Mouse (Mus musculus): Measurements from ENCODE around the gene Fam217b. TPM values are rescaled to one million over a fixed set of nuclear protein-coding genes. Genes with fewer than 3 reads are reported as not detected.

The Fam217b gene
- polyA plus RNA-seq, 1 experiment = 5.1 TPM

- H3K27ac ChIP-seq (ENCODE audit: insufficient read depth, low read depth, low read length) = no peak overlapping the region
- no peak for TF ChIP-seq CTCF (IDR thresholded peaks at IDR 0.05; ENCODE audit: low read depth, low read length)
- no peak for TF ChIP-seq POLR2A (IDR thresholded peaks at IDR 0.05; ENCODE audit: borderline replicate concordance, low read depth, low read length)
- no peak overlapping the region for H3K4me3 ChIP-seq (ENCODE audit: insufficient read depth, low read length)
- no peaks in the 10 kb centered on the region for H3K4me1 ChIP-seq (ENCODE audit: control insufficient read depth, insufficient read depth, low read length)
Observed at GRCm38 (mm10) chr2:178433495-178433894, 19.2 kb downstream of the Fam217b start.

GRCm38 (mm10) chr2:178433903-178434302, 19.6 kb downstream of the Fam217b start:
- Histone ChIP-seq H3K4me1 (ENCODE audit: control insufficient read depth, insufficient read depth, low read length) (no peaks in the 10 kb centered on the region), H3K4me3 (ENCODE audit: insufficient read depth, low read length) (no peak overlapping the region), H3K27ac (ENCODE audit: insufficient read depth, low read depth, low read length) (no peak overlapping the region)
- no peak for TF ChIP-seq CTCF (IDR thresholded peaks at IDR 0.05; ENCODE audit: low read depth, low read length)
- no peak for TF ChIP-seq POLR2A (IDR thresholded peaks at IDR 0.05; ENCODE audit: borderline replicate concordance, low read depth, low read length)

GRCm38 (mm10) chr2:178437311-178437710, 23.0 kb downstream of the Fam217b start:
- TF ChIP-seq POLR2A (IDR thresholded peaks at IDR 0.05; ENCODE audit: borderline replicate concordance, low read depth, low read length) = no peak
- no peak for TF ChIP-seq CTCF (IDR thresholded peaks at IDR 0.05; ENCODE audit: low read depth, low read length)
- no peak overlapping the region for H3K4me3 ChIP-seq (ENCODE audit: insufficient read depth, low read length)
- H3K27ac ChIP-seq (ENCODE audit: insufficient read depth, low read depth, low read length) = no peak overlapping the region
- H3K4me1 ChIP-seq (ENCODE audit: control insufficient read depth, insufficient read depth, low read length) = no peaks in the 10 kb centered on the region

GRCm38 (mm10) chr2:178449386-178449785, 35.1 kb downstream of the Fam217b start:
- Histone ChIP-seq H3K27ac (ENCODE audit: insufficient read depth, low read depth, low read length) (no peak overlapping the region), H3K4me3 (ENCODE audit: insufficient read depth, low read length) (no peak overlapping the region), H3K4me1 (ENCODE audit: control insufficient read depth, insufficient read depth, low read length) (no peaks in the 10 kb centered on the region)
- TF ChIP-seq POLR2A (IDR thresholded peaks at IDR 0.05; ENCODE audit: borderline replicate concordance, low read depth, low read length) = no peak
- TF ChIP-seq CTCF (IDR thresholded peaks at IDR 0.05; ENCODE audit: low read depth, low read length) = no peak

GRCm38 (mm10) chr2:178450236-178450635, 35.9 kb downstream of the Fam217b start:
- no peak for TF ChIP-seq POLR2A (IDR thresholded peaks at IDR 0.05; ENCODE audit: borderline replicate concordance, low read depth, low read length)
- TF ChIP-seq CTCF (IDR thresholded peaks at IDR 0.05; ENCODE audit: low read depth, low read length) = no peak
- no peak overlapping the region for H3K27ac ChIP-seq (ENCODE audit: insufficient read depth, low read depth, low read length)
- no peaks in the 10 kb centered on the region for H3K4me1 ChIP-seq (ENCODE audit: control insufficient read depth, insufficient read depth, low read length)
- no peak overlapping the region for H3K4me3 ChIP-seq (ENCODE audit: insufficient read depth, low read length)

GRCm38 (mm10) chr2:178450961-178451360, 36.6 kb downstream of the Fam217b start:
- TF ChIP-seq CTCF (IDR thresholded peaks at IDR 0.05; ENCODE audit: low read depth, low read length) (no peak), POLR2A (IDR thresholded peaks at IDR 0.05; ENCODE audit: borderline replicate concordance, low read depth, low read length) (no peak)

GRCm38 (mm10) chr2:178454664-178455516, 40.6 kb downstream of the Fam217b start:
- TF ChIP-seq POLR2A (IDR thresholded peaks at IDR 0.05; ENCODE audit: borderline replicate concordance, low read depth, low read length) = no peak
- no peak for TF ChIP-seq CTCF (IDR thresholded peaks at IDR 0.05; ENCODE audit: low read depth, low read length)
- no peak overlapping the region for H3K27ac ChIP-seq (ENCODE audit: insufficient read depth, low read depth, low read length)
- H3K4me3 ChIP-seq (ENCODE audit: insufficient read depth, low read length) = no peak overlapping the region
- no peaks in the 10 kb centered on the region for H3K4me1 ChIP-seq (ENCODE audit: control insufficient read depth, insufficient read depth, low read length)

More at GRCm38 (mm10) chr2:178450961-178451360, 36.6 kb downstream of the Fam217b start:
- Histone ChIP-seq H3K27ac (ENCODE audit: insufficient read depth, low read depth, low read length) (no peak overlapping the region), H3K4me1 (ENCODE audit: control insufficient read depth, insufficient read depth, low read length) (no peaks in the 10 kb centered on the region), H3K4me3 (ENCODE audit: insufficient read depth, low read length) (no peak overlapping the region)

- TF ChIP-seq POLR2A (IDR thresholded peaks at IDR 0.05; ENCODE audit: borderline replicate concordance, low read depth, low read length) (no peak), CTCF (IDR thresholded peaks at IDR 0.05; ENCODE audit: low read depth, low read length) (no peak)
- Histone ChIP-seq H3K4me3 (ENCODE audit: insufficient read depth, low read length) (no peak overlapping the region), H3K4me1 (ENCODE audit: control insufficient read depth, insufficient read depth, low read length) (no peaks in the 10 kb centered on the region), H3K27ac (ENCODE audit: insufficient read depth, low read depth, low read length) (no peak overlapping the region)
Observed at GRCm38 (mm10) chr2:178457414-178457813, 43.1 kb downstream of the Fam217b start.

- Histone ChIP-seq H3K4me3 (ENCODE audit: insufficient read depth, low read length) (no peak overlapping the region), H3K27ac (ENCODE audit: insufficient read depth, low read depth, low read length) (no peak overlapping the region), H3K4me1 (ENCODE audit: control insufficient read depth, insufficient read depth, low read length) (no peaks in the 10 kb centered on the region)
- no peak for TF ChIP-seq POLR2A (IDR thresholded peaks at IDR 0.05; ENCODE audit: borderline replicate concordance, low read depth, low read length)
- no peak for TF ChIP-seq CTCF (IDR thresholded peaks at IDR 0.05; ENCODE audit: low read depth, low read length)
Observed at GRCm38 (mm10) chr2:178460353-178460752, 46.0 kb downstream of the Fam217b start.

Data from bone marrow macrophage, adult 2 months (primary cell).